Mouse (Mus musculus): Measurements from ENCODE around the gene Pf4. TPM values are rescaled to one million over a fixed set of nuclear protein-coding genes. Genes with fewer than 3 reads are reported as not detected.

Pf4 gene
- total RNA-seq (2015) (0.64 and 3.3 TPM in 2 replicates), total RNA-seq (2017) (1.2 and 2.2 TPM in 2 replicates)

- ATAC-seq (replicated peaks; ENCODE audit: poor library complexity) = peak; percentile 57
Measured at GRCm38 (mm10) chr5:90771880-90772653, at the start of gene Pf4. Pf4 (plus strand) TSS chr5:90772435.

- ATAC-seq (replicated peaks; ENCODE audit: poor library complexity) = peak; percentile 94
Measured at GRCm38 (mm10) chr5:90722656-90723055, 49.6 kb upstream of the Pf4 start.

- ATAC-seq (replicated peaks; ENCODE audit: poor library complexity) = no peak
Measured at GRCm38 (mm10) chr5:90728254-90728653, 44.0 kb upstream of the Pf4 start.

- peak; percentile 57 for ATAC-seq (replicated peaks; ENCODE audit: poor library complexity)
Measured at GRCm38 (mm10) chr5:90731480-90731879, 40.8 kb upstream of the Pf4 start.

DNA sequence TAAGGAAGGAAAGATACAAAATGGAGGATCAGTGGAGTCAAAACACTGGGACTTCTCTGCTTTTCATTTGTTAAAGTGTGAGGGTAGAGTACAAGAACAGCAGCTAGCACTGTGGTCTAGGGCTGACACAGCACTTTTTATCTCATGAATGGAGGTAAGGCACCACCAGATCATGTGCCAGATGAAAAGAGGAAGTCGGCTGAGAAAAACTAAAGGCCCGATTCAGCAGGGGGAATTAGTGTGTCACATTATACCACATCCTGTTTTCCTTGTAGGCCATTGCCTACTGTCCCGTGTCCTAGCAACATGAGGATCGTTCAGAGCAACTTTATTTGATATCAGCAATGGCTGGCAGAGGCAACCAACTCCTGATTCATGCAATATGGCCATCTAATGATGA is 30.2 kb upstream of the Pf4 start:
- ATAC-seq (replicated peaks; ENCODE audit: poor library complexity) = peak; percentile 98

GRCm38 (mm10) chr5:90753934-90754333 is 18.3 kb upstream of the Pf4 start:
- ATAC-seq (replicated peaks; ENCODE audit: poor library complexity) = no peak

- ATAC-seq (replicated peaks; ENCODE audit: poor library complexity) = peak; percentile 59
Measured at GRCm38 (mm10) chr5:90758020-90758605, 14.1 kb upstream of the Pf4 start.

GRCm38 (mm10) chr5:90759077-90760065 is 12.9 kb upstream of the Pf4 start, which contains the start of gene Cxcl5:
Cxcl5 (plus strand) TSS chr5:90759360.
- peak; percentile 42 for ATAC-seq (replicated peaks; ENCODE audit: poor library complexity)

DNA sequence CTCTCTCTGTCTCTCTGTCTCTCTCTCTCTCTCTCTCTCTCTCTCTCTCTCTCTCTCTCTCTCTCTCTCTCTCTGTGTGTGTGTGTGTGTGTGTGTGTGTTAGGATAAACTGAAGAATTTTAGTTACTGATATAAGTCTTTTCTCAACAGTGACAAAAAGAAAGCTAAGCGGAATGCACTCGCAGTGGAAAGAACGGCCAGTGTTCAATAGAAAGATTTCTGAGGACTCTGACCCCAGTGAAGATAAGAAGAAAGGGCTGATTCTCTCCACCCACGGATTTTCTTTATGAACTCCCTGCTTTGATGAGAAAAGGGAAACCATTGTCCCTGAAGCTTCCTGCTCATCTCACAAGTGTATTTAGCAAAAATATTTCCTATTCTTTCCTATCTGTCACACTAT is 11.9 kb upstream of the Pf4 start:
- no peak for ATAC-seq (replicated peaks; ENCODE audit: poor library complexity)

GRCm38 (mm10) chr5:90760844-90761243 is 11.4 kb upstream of the Pf4 start:
- no peak for ATAC-seq (replicated peaks; ENCODE audit: poor library complexity)

- ATAC-seq (replicated peaks; ENCODE audit: poor library complexity) = no peak
Measured at GRCm38 (mm10) chr5:90761834-90762233, 10.4 kb upstream of the Pf4 start.

DNA sequence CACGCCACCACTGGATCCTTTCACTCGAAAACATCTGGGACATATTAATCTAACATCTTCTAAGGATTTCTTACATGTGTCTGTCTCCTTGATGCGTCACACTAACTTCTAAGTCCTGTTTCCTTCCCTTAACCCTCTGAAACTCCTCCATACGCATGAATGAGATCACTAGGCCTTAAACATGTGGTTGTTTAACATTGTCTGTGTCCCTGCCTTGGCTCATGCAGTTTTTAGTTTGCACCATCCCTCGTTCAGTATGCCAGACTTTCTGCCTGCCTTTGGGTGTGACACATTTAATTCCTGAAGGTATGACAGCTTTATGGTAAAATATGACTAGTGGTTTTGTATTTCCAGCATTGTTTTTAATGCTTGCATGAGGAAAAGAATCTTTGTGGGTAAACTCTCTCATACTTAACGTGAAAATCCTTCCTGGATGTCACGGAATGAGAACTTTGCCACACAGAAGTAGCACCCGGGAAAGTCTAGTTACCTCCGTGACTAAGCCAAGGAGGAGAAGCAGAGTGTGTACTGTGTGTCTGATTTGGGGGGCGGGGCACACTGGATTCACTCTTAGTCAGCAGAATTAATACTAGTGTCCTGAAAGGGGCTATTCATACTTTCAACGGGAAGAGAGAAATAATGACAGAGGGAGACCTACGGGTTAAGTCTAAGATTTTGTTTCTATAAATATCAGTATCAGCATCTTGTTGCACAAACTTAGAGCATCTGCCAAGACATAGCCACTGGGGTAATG is 8.1 kb upstream of the Pf4 start:
- no peak for ATAC-seq (replicated peaks; ENCODE audit: poor library complexity)

DNA sequence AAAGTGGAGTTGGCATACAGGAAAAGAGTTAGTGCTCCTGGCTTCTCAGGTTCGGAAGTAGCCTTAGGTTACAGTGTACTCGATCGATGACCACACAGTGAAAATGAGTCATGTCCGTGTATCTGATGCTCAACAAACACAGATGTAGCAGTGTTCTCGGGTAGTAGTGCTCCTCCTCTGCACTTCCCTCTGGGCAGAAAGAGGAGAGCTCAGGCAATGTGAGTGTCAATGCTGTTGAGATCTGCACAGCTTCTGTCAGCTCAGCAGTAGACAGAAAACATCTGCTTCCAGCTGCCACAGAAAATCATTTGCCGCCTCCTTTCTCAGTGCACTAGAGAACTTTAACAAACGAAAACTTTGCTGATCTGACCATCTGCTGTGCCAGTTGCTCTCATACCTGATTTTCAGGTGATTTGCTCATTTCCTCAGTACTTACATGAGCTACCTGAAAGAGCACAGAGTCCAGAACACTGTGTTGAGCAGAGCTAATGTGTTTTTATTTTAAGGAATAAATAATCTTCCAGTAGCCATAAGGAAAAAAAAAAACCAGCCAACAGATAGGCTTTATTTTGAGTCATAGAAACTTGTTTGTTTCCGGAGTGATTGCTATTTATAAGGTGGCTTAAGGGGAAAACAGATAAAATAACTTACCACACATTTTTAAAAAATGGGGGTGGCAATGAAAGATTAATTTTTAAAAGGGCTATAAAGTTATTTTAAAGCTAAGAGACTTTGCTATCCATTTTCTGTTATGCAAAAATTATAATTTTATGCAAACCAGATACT is 6.2 kb upstream of the Pf4 start:
- ATAC-seq (replicated peaks; ENCODE audit: poor library complexity) = 0 out of 2 replicates have a peak, but pooled peaks have one; percentile 43

DNA sequence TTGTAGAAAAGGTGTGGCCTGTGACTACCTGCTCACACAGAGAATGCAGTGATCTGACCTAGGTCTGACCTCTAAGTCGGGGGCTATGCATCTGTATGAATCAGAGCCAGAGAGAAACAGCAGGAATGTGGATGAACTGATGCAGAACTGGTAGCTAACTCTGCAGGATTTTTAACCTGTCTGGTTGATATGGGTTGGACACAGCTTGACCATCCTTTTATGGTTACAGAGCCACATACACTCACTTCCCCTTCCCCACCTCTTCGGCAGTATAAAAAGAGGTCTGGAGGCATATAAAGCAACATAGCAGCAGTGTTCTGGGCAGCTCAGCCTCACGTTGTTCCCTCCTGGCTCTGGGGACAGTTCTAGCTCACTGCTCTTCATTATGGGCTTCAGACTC is 4.0 kb upstream of the Pf4 start, which contains the start of gene Ppbp:
Gene Ppbp (plus strand): TSS at position 301 of the 400 bp plus-strand sequence.
- ATAC-seq (replicated peaks; ENCODE audit: poor library complexity) = no peak

- ATAC-seq (replicated peaks; ENCODE audit: poor library complexity) = peak; percentile 32; the same call in 1 of the 2 replicates
Measured at GRCm38 (mm10) chr5:90771369-90771768, 866 bp upstream of the Pf4 start.

- peak; percentile 74 for ATAC-seq (replicated peaks; ENCODE audit: poor library complexity)
Measured at GRCm38 (mm10) chr5:90775562-90775961, 3.3 kb downstream of the Pf4 start.

DNA sequence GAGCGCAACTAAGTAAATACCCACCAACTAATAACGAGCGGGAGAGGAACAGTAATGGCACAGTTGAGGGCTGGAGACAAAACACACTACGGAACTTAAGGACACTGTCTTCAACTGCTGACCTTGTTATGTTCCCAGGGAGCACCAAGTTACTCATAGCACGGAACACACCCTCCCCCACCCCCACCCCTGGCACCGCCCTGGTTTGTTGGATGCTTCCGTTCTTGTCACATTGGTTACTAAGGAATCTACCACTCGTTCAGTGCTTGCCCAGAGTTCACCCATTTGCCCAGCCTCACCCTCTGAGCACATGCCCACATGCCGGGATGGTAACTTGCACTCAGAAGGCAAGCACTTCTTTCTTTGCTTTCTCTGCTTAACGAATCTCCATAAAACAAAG is 5.4 kb downstream of the Pf4 start:
- no peak for ATAC-seq (replicated peaks; ENCODE audit: poor library complexity)

DNA sequence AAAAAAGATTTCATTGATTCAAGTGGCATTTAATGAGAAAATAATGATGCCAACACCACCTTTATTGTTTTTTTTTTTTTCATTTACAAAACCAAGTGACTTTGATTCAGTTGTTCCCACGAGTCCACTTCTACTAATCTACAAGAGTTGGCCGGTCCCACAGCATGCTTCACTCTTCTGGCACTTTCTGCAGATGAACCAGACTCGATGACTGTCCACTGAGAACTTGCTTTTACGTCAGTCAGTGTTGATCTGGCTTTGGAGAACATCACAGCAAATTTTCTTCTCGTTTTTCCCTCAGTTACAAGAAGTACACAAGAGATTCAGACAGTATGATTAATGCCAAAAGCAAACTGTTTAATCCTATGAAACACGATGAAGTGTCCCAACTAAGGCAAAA is 6.6 kb downstream of the Pf4 start:
- no peak for ATAC-seq (replicated peaks; ENCODE audit: poor library complexity)

GRCm38 (mm10) chr5:90783697-90784096 is 11.5 kb downstream of the Pf4 start:
- ATAC-seq (replicated peaks; ENCODE audit: poor library complexity) = peak; percentile 61

Data from megakaryocyte progenitor cell, adult 5-6 weeks (primary cell).